Mouse (Mus musculus) liver, adult 2 months (tissue): ENCODE measurements at regions not wholly inside any gene's neighbourhood (a gene's known extent, or its start where the extent isn't known, plus 50 kb on each side); places are given as distances from the start of the nearest gene placed in this dataset.

Experiments used
- CTCF ChIP-seq: fragments of 200-500 bp; IDR thresholded peaks from 2 replicates; pipeline ENCODE4 v1.5.1; 2011; ENCODE audit warnings: low read depth, low read length, control low read depth
- POLR2A ChIP-seq: fragments of 200-500 bp; IDR thresholded peaks from 2 replicates; pipeline ENCODE4 v1.6.1; 2011; ENCODE audit warnings: low read length, control low read depth; ENCODE audit not compliant: insufficient read depth; ENCODE audit errors: extremely low read depth

- TF ChIP-seq CTCF (no peak), POLR2A (no peak)
Observed at GRCm38 (mm10) chr14:15064991-15065525, 261.8 kb downstream of the Nek10 start.
